Mouse (Mus musculus) liver, embryonic 15.5 days (tissue): ENCODE data around the gene Morc3. TPM values are rescaled to one million over a fixed set of nuclear protein-coding genes. Genes with fewer than 3 reads are reported as not detected.

Experiments
- ATAC-seq: fragments of 200-750 bp; cut with Nextera tagmentation; 2 replicates; pipeline ENCODE4 v1.8.0; 2017; ENCODE audit warnings: moderate number of reproducible peaks, mild to moderate bottlenecking, moderate library complexity; ENCODE audit not compliant: insufficient read depth
- H3K27ac ChIP-seq: fragments of 300-500 bp; sonication (generic); replicated peaks from 2 replicates; pipeline ENCODE4 v1.5.1; 2015; ENCODE audit warnings: mild to moderate bottlenecking, inconsistent platforms
- H3K27me3 ChIP-seq: fragments of 300-500 bp; sonication (generic); 2 replicates; pipeline ENCODE4 v1.6.1; 2015; ENCODE audit warnings: mild to moderate bottlenecking, inconsistent platforms
- H3K36me3 ChIP-seq: fragments of 300-500 bp; sonication (generic); replicated peaks from 2 replicates; pipeline ENCODE4 v1.6.1; 2015; ENCODE audit warnings: moderate library complexity, mild to moderate bottlenecking, inconsistent platforms
- H3K4me1 ChIP-seq: fragments of 300-500 bp; sonication (generic); replicated peaks from 2 replicates; pipeline ENCODE4 v1.6.1; 2015; ENCODE audit warnings: inconsistent platforms
- H3K4me2 ChIP-seq: fragments of 300-500 bp; sonication (generic); 2 replicates; pipeline ENCODE4 v1.6.1; 2015; ENCODE audit warnings: moderate library complexity, mild to moderate bottlenecking, inconsistent platforms
- H3K4me3 ChIP-seq: fragments of 300-500 bp; sonication (generic); replicated peaks from 2 replicates; pipeline ENCODE4 v1.5.1; 2015; ENCODE audit warnings: mild to moderate bottlenecking, inconsistent platforms
- H3K9ac ChIP-seq: fragments of 300-500 bp; sonication (generic); 2 replicates; pipeline ENCODE4 v1.6.1; 2015; ENCODE audit warnings: moderate library complexity, mild to moderate bottlenecking, inconsistent platforms
- H3K9me3 ChIP-seq: fragments of 300-500 bp; sonication (generic); replicated peaks from 2 replicates; pipeline ENCODE4 v1.6.1; 2016; ENCODE audit warnings: inconsistent platforms
- WGBS: fragments of 180-500 bp; shearing (Covaris S2); methylation state at CpG from one replicate; pipeline ENCODE4 v1.1.7; 2015; ENCODE audit warnings: mixed read lengths; ENCODE audit not compliant: insufficient replicate concordance; 5-methylcytosine and 5-hydroxymethylcytosine counted together
- polyA plus RNA-seq: library from polyadenylated mRNA; unstranded; fragments of >200 nt; fragmentation: Nextera tagmentation; extraction: Ambion mirVana; gene quantifications from 2 replicates; pipeline ENCODE4 v1.2.1, GENCODE M21; 2015

Gene Morc3
- polyA plus RNA-seq, 1 experiment from 2014 or later = 16.1 TPM

GRCm38 (mm10) chr16:93830916-93831315, 1.0 kb upstream of the Morc3 start:
- Histone ChIP-seq H3K27me3 (0 out of 2 replicates have a peak, but pooled peaks cover 6% of the 10 kb centered on the region), H3K4me1 (peaks cover 38% of the 10 kb centered on the region), H3K4me2 (no peak overlapping the region), H3K27ac (no peak overlapping the region), H3K4me3 (no peak overlapping the region), H3K9me3 (no peaks in the 10 kb centered on the region), H3K9ac (no peak overlapping the region), H3K36me3 (0 out of 2 replicates have a peak, but pooled peaks cover 11% of the 10 kb centered on the region)
- 83% methylated on average over 5 of the region's 5 CpGs for WGBS
- no peak for ATAC-seq

- peak overlapping the region; percentile 99 for H3K27ac ChIP-seq
- under 1% methylated on average over 65 of the region's 69 CpGs for WGBS
- H3K4me2 ChIP-seq = peak overlapping the region; percentile 92
- H3K36me3 ChIP-seq = 0 out of 2 replicates have a peak, but pooled peaks cover 15% of the 10 kb centered on the region
- 0 out of 2 replicates have a peak, but pooled peaks cover 6% of the 10 kb centered on the region for H3K27me3 ChIP-seq
- H3K9ac ChIP-seq = peak overlapping the region; percentile 98
- H3K9me3 ChIP-seq = no peaks in the 10 kb centered on the region
- H3K4me1 ChIP-seq = peaks cover 47% of the 10 kb centered on the region
- H3K4me3 ChIP-seq = peak overlapping the region; percentile 99
- peak; percentile 77 for ATAC-seq
Measured at GRCm38 (mm10) chr16:93832451-93833276, 743 bp downstream of the Morc3 start.

DNA sequence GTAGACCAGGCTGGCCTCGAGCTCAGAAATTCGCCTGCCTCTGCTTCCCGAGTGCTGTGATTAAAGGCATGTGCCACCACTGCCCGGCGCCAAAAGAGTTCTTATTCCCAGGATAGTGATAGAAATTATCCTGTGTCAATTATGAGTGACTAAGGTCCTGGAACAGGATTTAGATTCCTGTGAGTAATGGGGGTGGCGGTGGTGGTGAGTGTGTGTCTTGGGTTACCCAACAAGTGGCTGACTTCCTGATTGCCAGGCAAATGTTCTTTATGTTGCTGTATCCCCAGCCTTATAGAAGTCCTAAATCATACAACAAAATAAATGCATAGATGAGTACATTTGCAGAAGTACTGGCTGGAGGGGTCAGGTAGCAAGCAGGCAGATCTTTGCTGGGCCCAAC, 1.6 kb downstream of the Morc3 start:
- Histone ChIP-seq H3K27ac (peak overlapping the region; percentile 99; the same call in 1 of the 2 replicates), H3K4me3 (peak overlapping the region; percentile 99), H3K36me3 (0 out of 2 replicates have a peak, but pooled peaks cover 15% of the 10 kb centered on the region), H3K4me2 (peak overlapping the region; percentile 92), H3K27me3 (0 out of 2 replicates have a peak, but pooled peaks cover 6% of the 10 kb centered on the region), H3K9ac (peak overlapping the region; percentile 98; the same call in 1 of the 2 replicates), H3K4me1 (peaks cover 48% of the 10 kb centered on the region), H3K9me3 (no peaks in the 10 kb centered on the region)
- WGBS = 72% methylated on average over 6 of the region's 6 CpGs
- no peak for ATAC-seq

DNA sequence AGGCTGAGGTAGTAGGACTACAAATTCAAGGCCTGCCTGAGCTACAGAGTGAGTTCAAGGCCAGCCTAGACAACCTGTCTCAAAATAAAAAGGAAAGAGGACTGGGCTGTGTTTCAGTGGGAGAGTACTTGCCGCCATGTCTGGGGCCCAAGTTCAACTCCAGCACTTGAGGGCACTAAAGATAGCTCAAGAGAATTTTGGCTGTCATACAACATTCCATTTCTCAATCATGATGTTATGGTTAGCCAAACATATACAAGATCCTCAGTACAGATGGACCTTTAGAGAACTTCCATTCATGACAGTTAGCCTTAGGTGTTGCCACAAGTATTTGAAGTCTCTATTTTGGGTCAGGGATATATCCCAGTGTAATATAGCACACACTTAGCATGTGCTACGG, 2.2 kb downstream of the Morc3 start:
- peak overlapping the region; percentile 92 for H3K4me2 ChIP-seq
- peaks cover 53% of the 10 kb centered on the region for H3K4me1 ChIP-seq
- H3K27ac ChIP-seq = no peak overlapping the region
- H3K9me3 ChIP-seq = no peaks in the 10 kb centered on the region
- ATAC-seq = no peak
- H3K36me3 ChIP-seq = peaks cover 17% of the 10 kb centered on the region; the same call in 1 of the 2 replicates
- no peak overlapping the region for H3K9ac ChIP-seq
- WGBS = 80% methylated on average over 2 of the region's 2 CpGs
- H3K4me3 ChIP-seq = peak overlapping the region; percentile 99; the same call in 1 of the 2 replicates
- H3K27me3 ChIP-seq = 0 out of 2 replicates have a peak, but pooled peaks cover 6% of the 10 kb centered on the region

GRCm38 (mm10) chr16:93839049-93839448, 7.1 kb downstream of the Morc3 start:
- WGBS = 60% methylated on average over 1 of the region's 1 CpGs
- Histone ChIP-seq H3K36me3 (peaks cover 29% of the 10 kb centered on the region), H3K9me3 (no peaks in the 10 kb centered on the region), H3K27ac (no peak overlapping the region), H3K27me3 (no peaks in the 10 kb centered on the region), H3K9ac (no peak overlapping the region), H3K4me3 (no peak overlapping the region), H3K4me2 (no peak overlapping the region), H3K4me1 (peaks cover 37% of the 10 kb centered on the region)
- ATAC-seq = no peak

DNA sequence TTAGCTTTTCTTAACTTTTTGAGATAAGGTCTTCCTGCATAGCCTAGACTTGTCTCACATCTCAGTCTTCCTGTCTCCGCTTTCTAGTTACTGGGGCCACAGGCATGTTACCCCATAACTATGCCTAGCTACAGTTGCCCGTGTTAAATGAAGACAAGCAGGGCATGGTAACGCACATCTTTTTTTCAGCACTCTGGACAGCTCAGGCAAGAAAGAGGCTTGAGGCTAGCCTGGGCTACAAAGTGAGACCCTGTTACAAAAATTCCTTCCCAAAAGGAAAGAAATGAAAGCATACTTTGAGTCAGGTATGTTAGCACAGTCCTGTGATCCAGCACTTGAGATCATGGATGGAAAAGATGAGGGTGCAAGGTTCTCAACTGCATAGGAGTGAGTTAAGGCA, 18.6 kb downstream of the Morc3 start:
- Histone ChIP-seq H3K4me1 (no peaks in the 10 kb centered on the region), H3K4me2 (no peak overlapping the region), H3K36me3 (peaks cover 93% of the 10 kb centered on the region), H3K9ac (no peak overlapping the region), H3K4me3 (no peak overlapping the region), H3K27me3 (no peaks in the 10 kb centered on the region), H3K9me3 (no peaks in the 10 kb centered on the region), H3K27ac (no peak overlapping the region)
- WGBS = 85% methylated on average over 3 of the region's 3 CpGs
- no peak for ATAC-seq

- H3K9me3 ChIP-seq = no peaks in the 10 kb centered on the region
- no peak overlapping the region for H3K4me3 ChIP-seq
- WGBS = 78% methylated on average over 4 of the region's 4 CpGs
- no peak overlapping the region for H3K4me2 ChIP-seq
- no peak overlapping the region for H3K9ac ChIP-seq
- no peak for ATAC-seq
- no peak overlapping the region for H3K27ac ChIP-seq
- no peaks in the 10 kb centered on the region for H3K27me3 ChIP-seq
- no peaks in the 10 kb centered on the region for H3K4me1 ChIP-seq
- H3K36me3 ChIP-seq = peaks cover 93% of the 10 kb centered on the region
Measured at GRCm38 (mm10) chr16:93859967-93860366, 28.0 kb downstream of the Morc3 start.

GRCm38 (mm10) chr16:93860686-93861085, 28.8 kb downstream of the Morc3 start:
- H3K4me1 ChIP-seq = no peaks in the 10 kb centered on the region
- no peak overlapping the region for H3K4me3 ChIP-seq
- H3K9me3 ChIP-seq = no peaks in the 10 kb centered on the region
- peaks cover 93% of the 10 kb centered on the region for H3K36me3 ChIP-seq
- H3K4me2 ChIP-seq = no peak overlapping the region
- H3K9ac ChIP-seq = no peak overlapping the region
- no peaks in the 10 kb centered on the region for H3K27me3 ChIP-seq
- no peak overlapping the region for H3K27ac ChIP-seq
- no peak for ATAC-seq

GRCm38 (mm10) chr16:93874841-93875240, 42.9 kb downstream of the Morc3 start:
- no peak for ATAC-seq
- WGBS = 81% methylated on average over 13 of the region's 13 CpGs
- Histone ChIP-seq H3K4me1 (no peaks in the 10 kb centered on the region), H3K36me3 (peaks cover 74% of the 10 kb centered on the region), H3K4me3 (no peak overlapping the region), H3K9ac (no peak overlapping the region), H3K4me2 (no peak overlapping the region), H3K27me3 (no peaks in the 10 kb centered on the region), H3K9me3 (no peaks in the 10 kb centered on the region), H3K27ac (no peak overlapping the region)

DNA sequence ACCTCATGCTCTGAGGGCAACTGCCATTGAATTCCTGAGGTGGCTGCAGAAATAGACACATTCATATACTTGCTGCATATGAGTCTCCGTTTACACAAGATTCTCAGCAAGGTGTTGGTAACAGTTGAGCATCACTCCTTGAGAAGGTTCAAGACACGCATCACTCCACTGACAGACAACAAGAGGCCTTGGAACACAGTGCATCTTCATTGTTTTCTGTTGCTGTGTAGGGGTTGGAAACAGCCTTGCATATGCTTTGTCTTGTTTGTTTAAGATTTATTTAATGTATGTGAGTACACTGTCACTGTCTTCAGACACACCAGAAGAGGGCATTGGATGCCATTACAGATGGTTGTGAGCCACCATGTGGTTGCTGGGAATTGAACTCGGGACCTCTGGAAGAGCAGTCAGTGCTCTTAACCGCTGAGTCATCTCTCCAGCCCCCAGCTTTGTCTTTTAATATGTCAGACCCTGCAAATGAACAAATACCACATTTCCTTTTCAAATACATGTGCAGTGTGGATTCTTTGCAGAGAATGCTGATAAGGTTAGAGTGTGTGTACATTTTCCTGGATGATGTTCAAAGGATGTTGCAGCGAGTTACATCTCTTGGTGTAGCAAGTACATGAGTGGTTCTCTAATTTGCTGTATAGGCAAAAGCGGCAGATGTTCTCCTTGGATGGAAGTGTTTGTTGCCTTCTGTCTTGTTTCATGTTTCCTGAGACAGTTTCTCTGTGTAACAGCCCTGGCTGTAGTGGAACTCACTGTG, 45.9 kb downstream of the Morc3 start:
- Histone ChIP-seq H3K4me1 (peaks cover under 1% of the 10 kb centered on the region; the same call in 1 of the 2 replicates), H3K9ac (no peak overlapping the region), H3K36me3 (peaks cover 46% of the 10 kb centered on the region), H3K27ac (no peak overlapping the region), H3K9me3 (no peaks in the 10 kb centered on the region), H3K4me3 (no peak overlapping the region), H3K4me2 (no peak overlapping the region), H3K27me3 (no peaks in the 10 kb centered on the region)
- ATAC-seq = no peak
- 78% methylated on average over 6 of the region's 6 CpGs for WGBS
